Mouse (Mus musculus): Measurements from ENCODE around the gene Stpg2. TPM values are rescaled to one million over a fixed set of nuclear protein-coding genes. Genes with fewer than 3 reads are reported as not detected.
"Not testable (repeated sequence)": the region's sequence is repeated elsewhere in the genome, so short reads cannot be mapped to it uniquely, and the experiment has no call there.

Stpg2 gene
- total RNA-seq (2015; ENCODE audit: low replicate concordance): not detected in 2 replicates
- not detected in 2 replicates for total RNA-seq (2017; ENCODE audit: low replicate concordance)

GRCm38 (mm10) chr3:139205444-139205998 is at the start of gene Stpg2:
TSS of gene Stpg2 (plus strand) at chr3:139205694.
- ATAC-seq (replicated peaks; ENCODE audit: low FRiP score, poor library complexity, severe bottlenecking): peak; percentile 77

- no peak for ATAC-seq (replicated peaks; ENCODE audit: low FRiP score, poor library complexity, severe bottlenecking)
These were observed 43.3 kb upstream of the Stpg2 start for GRCm38 (mm10) chr3:139162146-139162545.

- ATAC-seq (replicated peaks; ENCODE audit: low FRiP score, poor library complexity, severe bottlenecking): no peak
These were observed 42.8 kb upstream of the Stpg2 start for GRCm38 (mm10) chr3:139162658-139163057.

GRCm38 (mm10) chr3:139168510-139169269 is 36.8 kb upstream of the Stpg2 start:
- ATAC-seq (replicated peaks; ENCODE audit: low FRiP score, poor library complexity, severe bottlenecking): no peak

GRCm38 (mm10) chr3:139169740-139170139 is 35.8 kb upstream of the Stpg2 start:
- no peak for ATAC-seq (replicated peaks; ENCODE audit: low FRiP score, poor library complexity, severe bottlenecking)

- ATAC-seq (replicated peaks; ENCODE audit: low FRiP score, poor library complexity, severe bottlenecking): no peak
These were observed 28.6 kb upstream of the Stpg2 start for GRCm38 (mm10) chr3:139176936-139177335.

- no peak for ATAC-seq (replicated peaks; ENCODE audit: low FRiP score, poor library complexity, severe bottlenecking)
These were observed 14.0 kb upstream of the Stpg2 start for GRCm38 (mm10) chr3:139191541-139191940.

- ATAC-seq (replicated peaks; ENCODE audit: low FRiP score, poor library complexity, severe bottlenecking): no peak
These were observed 11.6 kb upstream of the Stpg2 start for GRCm38 (mm10) chr3:139193917-139194316.

GRCm38 (mm10) chr3:139198412-139198811 is 7.1 kb upstream of the Stpg2 start:
- ATAC-seq (replicated peaks; ENCODE audit: low FRiP score, poor library complexity, severe bottlenecking): no peak

- no peak for ATAC-seq (replicated peaks; ENCODE audit: low FRiP score, poor library complexity, severe bottlenecking)
These were observed 5.2 kb upstream of the Stpg2 start for GRCm38 (mm10) chr3:139200324-139200723.

GRCm38 (mm10) chr3:139216945-139217344 is 11.5 kb downstream of the Stpg2 start:
- no peak for ATAC-seq (replicated peaks; ENCODE audit: low FRiP score, poor library complexity, severe bottlenecking)

GRCm38 (mm10) chr3:139225123-139225522 is 19.6 kb downstream of the Stpg2 start:
- ATAC-seq (replicated peaks; ENCODE audit: low FRiP score, poor library complexity, severe bottlenecking): no peak

- no peak for ATAC-seq (replicated peaks; ENCODE audit: low FRiP score, poor library complexity, severe bottlenecking)
These were observed 21.3 kb downstream of the Stpg2 start for GRCm38 (mm10) chr3:139226811-139227210.

GRCm38 (mm10) chr3:139245219-139245618 is 39.7 kb downstream of the Stpg2 start:
- ATAC-seq (replicated peaks; ENCODE audit: low FRiP score, poor library complexity, severe bottlenecking): no peak

GRCm38 (mm10) chr3:139246508-139246907 is 41.0 kb downstream of the Stpg2 start:
- no peak for ATAC-seq (replicated peaks; ENCODE audit: low FRiP score, poor library complexity, severe bottlenecking)

- not testable (repeated sequence) for ATAC-seq (replicated peaks; ENCODE audit: low FRiP score, poor library complexity, severe bottlenecking)
These were observed 56.9 kb downstream of the Stpg2 start for GRCm38 (mm10) chr3:139262359-139262758.

- no peak for ATAC-seq (replicated peaks; ENCODE audit: low FRiP score, poor library complexity, severe bottlenecking)
These were observed 92.4 kb downstream of the Stpg2 start for GRCm38 (mm10) chr3:139297909-139298308.

GRCm38 (mm10) chr3:139308078-139308809 is 102.8 kb downstream of the Stpg2 start:
- no peak for ATAC-seq (replicated peaks; ENCODE audit: low FRiP score, poor library complexity, severe bottlenecking)

- ATAC-seq (replicated peaks; ENCODE audit: low FRiP score, poor library complexity, severe bottlenecking): no peak
These were observed 106.2 kb downstream of the Stpg2 start for GRCm38 (mm10) chr3:139311721-139312120.

GRCm38 (mm10) chr3:139380494-139380893 is 175.0 kb downstream of the Stpg2 start:
- ATAC-seq (replicated peaks; ENCODE audit: low FRiP score, poor library complexity, severe bottlenecking): no peak
